Mouse (Mus musculus) large intestine, adult 2 months (tissue): ENCODE measurements at regions not wholly inside any gene's neighbourhood (a gene's known extent, or its start where the extent isn't known, plus 50 kb on each side); places are given as distances from the start of the nearest gene placed in this dataset.

Experiments used
- DNase-seq: peaks from one replicate; pipeline ENCODE4 v3.0.0-alpha.2; 2012; ENCODE audit warnings: low read depth, low spot score
- WGBS: fragments of 180-500 bp; shearing (Covaris S2); methylation state at CpG from one replicate; pipeline ENCODE4 v1.1.7; 2018; 5-methylcytosine and 5-hydroxymethylcytosine counted together

- no peak for DNase-seq
- WGBS, result 94% methylated on average over 8 of the region's 8 CpGs
These were observed 83.9 kb upstream of the Sertad2 start for GRCm38 (mm10) chr11:20459140-20459539.

GRCm38 (mm10) chr11:20460501-20460921 lies 82.5 kb upstream of the Sertad2 start:
- DNase-seq, result no peak
- WGBS, result 20% methylated on average over 7 of the region's 7 CpGs

GRCm38 (mm10) chr11:20462076-20462475 lies 81.0 kb upstream of the Sertad2 start:
- DNase-seq, result no peak

GRCm38 (mm10) chr11:20463173-20463681 lies 79.8 kb upstream of the Sertad2 start:
- 20% methylated on average over 10 of the region's 10 CpGs for WGBS

More at GRCm38 (mm10) chr11:20462076-20462475, 81.0 kb upstream of the Sertad2 start:
- 41% methylated on average over 3 of the region's 3 CpGs for WGBS

GRCm38 (mm10) chr11:20464564-20464963 lies 78.5 kb upstream of the Sertad2 start:
- WGBS, result 83% methylated on average over 8 of the region's 8 CpGs

More at GRCm38 (mm10) chr11:20463173-20463681, 79.8 kb upstream of the Sertad2 start:
- DNase-seq, result no peak

GRCm38 (mm10) chr11:20466591-20466990 lies 76.5 kb upstream of the Sertad2 start:
- 77% methylated on average over 4 of the region's 4 CpGs for WGBS

More at GRCm38 (mm10) chr11:20464564-20464963, 78.5 kb upstream of the Sertad2 start:
- DNase-seq, result no peak

GRCm38 (mm10) chr11:20468319-20469018 lies 74.6 kb upstream of the Sertad2 start:
- no peak for DNase-seq
- WGBS, result 72% methylated on average over 12 of the region's 12 CpGs

More at GRCm38 (mm10) chr11:20466591-20466990, 76.5 kb upstream of the Sertad2 start:
- DNase-seq, result no peak

- 25% methylated on average over 5 of the region's 5 CpGs for WGBS
- DNase-seq, result no peak
These were observed 73.7 kb upstream of the Sertad2 start for GRCm38 (mm10) chr11:20469368-20469767.

GRCm38 (mm10) chr11:20470396-20470795 lies 72.7 kb upstream of the Sertad2 start:
- DNase-seq, result no peak
- WGBS, result 70% methylated on average over 6 of the region's 6 CpGs

- no peak for DNase-seq
- WGBS, result 70% methylated on average over 1 of the region's 1 CpGs
These were observed 70.7 kb upstream of the Sertad2 start for GRCm38 (mm10) chr11:20472336-20472735.

- 57% methylated on average over 7 of the region's 7 CpGs for WGBS
- DNase-seq, result no peak
These were observed 67.4 kb upstream of the Sertad2 start for GRCm38 (mm10) chr11:20475629-20476028.

- WGBS, result 88% methylated on average over 3 of the region's 3 CpGs
- DNase-seq, result no peak
These were observed 66.6 kb upstream of the Sertad2 start for GRCm38 (mm10) chr11:20476494-20476893.

GRCm38 (mm10) chr11:20477183-20478037 lies 65.6 kb upstream of the Sertad2 start:
- WGBS, result 10% methylated on average over 19 of the region's 19 CpGs
- peak; percentile 89 for DNase-seq

- no peak for DNase-seq
- 93% methylated on average over 3 of the region's 3 CpGs for WGBS
These were observed 62.4 kb upstream of the Sertad2 start for GRCm38 (mm10) chr11:20480632-20481031.

- WGBS, result 92% methylated on average over 2 of the region's 2 CpGs
- DNase-seq, result no peak
These were observed 57.7 kb upstream of the Sertad2 start for GRCm38 (mm10) chr11:20485371-20485770.
